ENCODE assay signal across 8 mouse cellular contexts in the genomic region with DNA sequence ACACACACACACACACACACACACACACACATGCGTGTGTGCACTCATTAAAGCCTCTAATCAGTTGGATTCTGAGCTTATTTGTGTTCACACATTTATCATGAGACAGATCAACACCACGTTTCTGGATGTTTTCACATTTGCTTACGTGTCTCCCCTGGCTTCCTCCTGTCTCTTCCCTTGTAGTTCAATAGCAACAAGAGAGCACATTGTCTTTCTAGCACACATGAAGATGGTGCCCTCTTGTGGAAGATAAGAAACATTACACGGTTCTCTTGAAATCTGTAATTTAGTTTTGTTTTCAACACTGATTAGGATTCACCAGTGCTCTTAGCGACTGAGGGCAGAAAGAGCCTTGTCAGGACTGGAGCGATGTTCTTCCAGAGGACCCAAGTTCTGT. TPM values are rescaled to one million over a fixed set of nuclear protein-coding genes. Genes with fewer than 3 reads are reported as not detected.
DNase-seq lines count a peak whose midpoint lies in the region; ATAC-seq and TF ChIP-seq lines count a peak whose summit lies in the region.
"Had no signal": no experiment of that assay in that cellular context is flagged by ENCODE, and none has a peak within 500 bp of the region (broad histone marks: within the 10 kb centered on the region; RNA-seq: fewer than 3 reads in every experiment).

No protein-coding gene starts in this region.

- peak; percentile 40; the same call in 1 of the 2 replicates for TF ChIP-seq CTCF in G1E (IDR thresholded peaks at IDR 0.05; ENCODE audit: low read depth, low read length)

- no peaks in the 10 kb centered on the region; the same call in 1 of the 2 replicates for H3K4me1 ChIP-seq in G1E (ENCODE audit: insufficient read depth, low read depth, low read length)

- DNase-seq in layer of hippocampus, adult 9-10 months (ENCODE audit: low spot score), result peak; percentile 5
- DNase-seq in layer of hippocampus, adult 9-11 months, result no peak
- peak; percentile 31 for DNase-seq in G1E (ENCODE audit: low spot score)
- peak; percentile 72 for DNase-seq in embryo, embryonic 11 days
- no peak for DNase-seq in kidney, postnatal 10 days
- DNase-seq in right cerebral cortex, postnatal 25 days, result no peak

- H3K36me3 ChIP-seq in G1E (replicated peaks), result no peaks in the 10 kb centered on the region

- ATAC-seq in G1E (ENCODE audit: extremely low read depth, insufficient number of reproducible peaks, low FRiP score, poor library complexity, severe bottlenecking), result no peak; the same call in 1 of the 2 replicates
- 0 out of 2 replicates have a peak, but pooled peaks have one; percentile 53 for ATAC-seq in monocyte, adult 5-6 weeks (replicated peaks; ENCODE audit: insufficient number of reproducible peaks, low FRiP score, low TSS enrichment, poor library complexity, severe bottlenecking)

- no peak overlapping the region for H3K4me3 ChIP-seq in G1E (ENCODE audit: low read depth, low read length)

- no peaks in the 10 kb centered on the region for H3K27me3 ChIP-seq in G1E (ENCODE audit: insufficient read depth, low read length)

- H3K9me3 ChIP-seq in G1E (replicated peaks), result no peaks in the 10 kb centered on the region

RNA-seq across cellular contexts. Expression of a gene that starts 2.9 kb away (rescaled TPM):
- total RNA-seq in G1E (2014; fragmentation: Nextera tagmentation) (not detected in 2 replicates), G1E (2017) (0.06 and 0.16 TPM in 2 replicates)
- polyA plus RNA-seq in G1E (2012), result not detected in 2 replicates
- not detected in 3 replicates for total RNA-seq in monocyte, adult 5-6 weeks (2017)

RNA-seq across cellular contexts. Expression of a gene that starts 27.3 kb away (rescaled TPM):
- total RNA-seq in G1E (2014; fragmentation: Nextera tagmentation) (0.30 TPM in 1 of 2 replicates, not detected in the other), G1E (2017) (0.05 TPM in 1 of 2 replicates, not detected in the other)
- polyA plus RNA-seq in G1E (2012), result not detected in 2 replicates
- total RNA-seq in monocyte, adult 5-6 weeks (2017), result not detected in 3 replicates

RNA-seq across cellular contexts. Expression of a gene that starts 44.7 kb away (rescaled TPM):
- not detected in 2 replicates for total RNA-seq in G1E (2014; fragmentation: Nextera tagmentation)
- 0.16 and 0.35 TPM in 2 replicates for total RNA-seq in G1E (2017)
- not detected in 2 replicates for polyA plus RNA-seq in G1E (2012)
- not detected in 3 replicates for total RNA-seq in monocyte, adult 5-6 weeks (2017)
- polyA plus RNA-seq: stomach, embryonic 14.5 days had no signal

RNA-seq across cellular contexts. Expression of a gene that starts 52.9 kb away (rescaled TPM):
- 143 and 151 TPM in 2 replicates for total RNA-seq in G1E (2014; fragmentation: Nextera tagmentation)
- 151 and 157 TPM in 2 replicates for total RNA-seq in G1E (2017)
- polyA plus RNA-seq in G1E (2012), result 54.0 and 70.2 TPM in 2 replicates
- 78.8 to 92.8 TPM (median 85.8 TPM) in 3 replicates for total RNA-seq in monocyte, adult 5-6 weeks (2017)

RNA-seq across cellular contexts. Expression of a gene that starts 53.2 kb away (rescaled TPM):
- total RNA-seq in G1E (2014; fragmentation: Nextera tagmentation) (0.75 TPM in 1 of 2 replicates, not detected in the other), G1E (2017) (0.06 and 0.44 TPM in 2 replicates)
- 0.15 and 0.18 TPM in 2 replicates for polyA plus RNA-seq in G1E (2012)
- 0.32 to 1.4 TPM (median 0.87 TPM) in 3 replicates for total RNA-seq in monocyte, adult 5-6 weeks (2017)

Comparison
In these comparisons a context has a peak if more than half of its experiments do, and no peak if none do; other contexts are left out.
1. DNase-seq: peak in layer of hippocampus, adult 9-10 months (single experiment), G1E (single experiment) and embryo, embryonic 11 days (single experiment); none in layer of hippocampus, adult 9-11 months (single experiment), kidney, postnatal 10 days (single experiment) and right cerebral cortex, postnatal 25 days (single experiment).